Mouse (Mus musculus) heart, postnatal 14 days (tissue): Measurements from ENCODE around the gene Nckap1l. TPM values are rescaled to one million over a fixed set of nuclear protein-coding genes. Genes with fewer than 3 reads are reported as not detected.

Experiments
- DNase-seq, 2 experiments: peaks; one replicate each; pipeline ENCODE4 v3.0.0; 2021 to 2022
- intact Hi-C: fragments of 180-260 bp; cut with DNase I; formaldehyde crosslinking; loops from one replicate; pipeline ENCODE4 v1.15.1; 2025
- total RNA-seq, 2 experiments: library from RNA; stranded (reverse); gene quantifications; 2 replicates each; pipeline ENCODE4 v1.2.3; 2021

The Nckap1l gene
- total RNA-seq, 2 experiments from 2014 or later = 4.4 to 6.7 TPM

DNA sequence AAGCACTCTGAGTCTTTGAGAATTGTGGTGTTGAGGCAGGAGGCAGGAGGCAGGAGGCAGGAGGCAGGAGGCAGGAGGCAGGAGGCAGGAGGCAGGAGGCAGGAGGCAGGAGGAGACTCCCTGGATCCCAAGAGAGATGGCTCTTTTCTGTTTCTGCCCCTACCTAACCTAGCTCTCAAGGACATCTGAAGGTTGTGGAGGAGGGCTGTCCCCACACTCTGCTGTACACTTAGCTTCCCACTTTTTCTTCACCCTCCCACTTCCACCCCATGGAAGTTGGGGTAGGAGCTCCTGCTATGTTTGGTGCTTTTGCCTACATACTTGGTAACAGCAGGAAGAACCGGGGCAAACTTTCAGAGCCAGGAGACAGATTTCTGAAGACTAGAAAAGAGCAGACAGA, 82.2 kb downstream of the Nckap1l start:
- intact Hi-C loops = no loop called here
- DNase-seq = no peak

- DNase-seq = no peak
- intact Hi-C loops = no loop called here
Observed at GRCm38 (mm10) chr15:103536456-103536855, 82.9 kb downstream of the Nckap1l start.

DNA sequence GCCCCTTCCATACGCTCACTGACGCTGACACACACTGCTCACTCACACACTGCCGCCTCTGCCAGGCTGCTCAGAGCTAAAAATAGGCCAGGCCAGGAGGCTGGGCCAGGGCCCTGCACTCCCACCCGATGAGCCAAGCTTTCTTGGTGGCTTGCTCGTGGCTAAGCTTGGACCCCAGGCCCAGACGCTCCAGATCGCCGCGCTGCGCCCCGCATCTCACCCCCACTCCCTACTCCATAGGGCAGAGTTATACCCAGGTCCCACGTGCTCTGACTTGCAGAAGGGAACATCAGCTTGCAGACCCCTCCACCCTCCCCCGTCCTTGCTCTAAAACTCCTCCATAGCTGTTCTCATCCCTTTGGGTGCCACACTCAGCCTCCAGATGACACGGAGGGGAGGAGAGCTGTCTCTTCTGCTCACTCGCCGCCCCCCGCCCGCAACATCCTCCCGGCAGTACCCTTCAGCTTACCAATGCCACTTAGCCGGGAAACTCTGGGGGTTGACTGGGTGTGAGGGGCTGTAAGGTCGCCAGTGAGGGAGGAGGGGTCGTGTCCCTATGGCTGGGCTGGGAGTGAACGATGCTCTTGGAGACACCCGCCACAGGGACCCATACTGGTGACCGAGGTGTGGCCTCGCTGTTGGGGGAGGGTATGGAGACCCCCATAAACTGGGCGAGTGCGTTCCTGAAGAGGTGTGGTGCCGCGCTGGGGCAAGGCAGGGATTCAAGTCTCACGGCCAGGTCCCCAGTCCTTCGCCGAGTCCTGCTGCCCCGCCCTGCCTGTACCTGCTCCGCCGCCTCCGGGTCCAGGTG, 83.6 kb downstream of the Nckap1l start:
- intact Hi-C loops = no loop called here
- peak; percentile 26 to 37 for DNase-seq

DNA sequence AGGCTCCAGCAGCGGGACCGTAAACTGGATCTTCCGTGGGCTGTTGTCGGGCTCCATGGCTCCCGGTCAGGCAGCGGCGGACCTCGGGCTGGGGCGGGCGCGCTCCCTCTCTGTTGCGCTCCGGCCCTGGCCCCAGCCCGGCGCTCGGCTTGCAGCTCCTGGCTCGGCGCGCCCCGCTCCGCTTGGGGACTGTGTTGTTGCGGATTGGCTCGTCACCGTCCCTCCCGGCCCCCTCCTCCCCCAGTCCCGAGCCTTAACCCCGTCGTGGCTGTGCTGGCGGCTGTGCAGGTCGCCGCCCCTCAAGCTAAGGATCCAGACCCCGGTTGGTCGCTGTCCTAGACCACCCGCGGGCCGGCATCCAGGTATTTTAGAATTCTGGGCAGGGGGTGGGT, 84.2 kb downstream of the Nckap1l start, which contains the start of gene Ppp1r1a:
Ppp1r1a (minus strand) TSS at position 182 of the 392 bp plus-strand sequence.
- peak; percentile 64 to 70 for DNase-seq
- intact Hi-C loops = no loop called here

GRCm38 (mm10) chr15:103539259-103539658, 85.7 kb downstream of the Nckap1l start:
- intact Hi-C loops = no loop called here
- DNase-seq = no peak

- intact Hi-C loops = no loop called here
- no peak for DNase-seq
Observed at GRCm38 (mm10) chr15:103540646-103541045, 87.1 kb downstream of the Nckap1l start.

DNA sequence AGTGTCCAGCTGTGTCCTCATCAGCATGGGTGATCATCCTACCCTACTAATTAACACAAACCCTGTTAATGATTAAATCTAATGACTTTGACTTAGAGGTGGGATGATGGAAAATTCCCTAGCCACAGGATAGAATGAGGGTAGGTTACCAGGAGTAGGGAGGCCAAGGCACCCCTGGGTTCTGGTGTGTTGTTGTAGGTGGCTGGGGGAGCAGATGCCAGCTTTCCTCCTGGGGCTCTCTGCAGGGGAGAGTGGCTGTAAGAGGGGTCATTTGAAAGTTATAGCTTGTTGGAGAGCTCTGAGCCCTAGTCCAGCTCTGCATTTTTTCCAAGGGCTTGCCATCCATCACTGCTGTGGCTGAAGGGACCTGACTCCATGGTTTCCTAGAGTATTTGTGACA, 88.9 kb downstream of the Nckap1l start:
- intact Hi-C loops = no loop called here
- no peak for DNase-seq

DNA sequence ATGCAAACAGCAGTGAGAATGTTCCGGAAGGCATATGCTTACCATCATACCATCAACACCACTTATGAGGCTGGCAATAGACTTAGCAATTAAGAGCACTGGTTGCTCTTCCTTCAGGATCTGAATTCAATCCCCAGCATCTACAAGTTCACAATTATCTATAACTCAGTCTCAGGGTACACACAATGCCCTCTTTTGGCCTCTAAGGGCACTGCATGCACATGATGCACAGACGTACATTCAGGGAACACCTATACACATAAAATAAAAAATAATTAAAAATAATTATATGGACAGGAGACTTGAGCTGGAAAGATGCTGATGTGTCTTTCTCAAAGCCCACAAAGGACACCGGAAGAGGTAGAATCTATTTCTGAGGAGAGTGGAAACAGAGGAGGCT, 94.4 kb downstream of the Nckap1l start:
- no peak for DNase-seq
- intact Hi-C loops = no loop called here

Other genes starting within 250 kb of the Nckap1l start
- gene Cbx5, start 214.0 kb upstream of the Nckap1l start, total RNA-seq = 10 to 100 TPM; 54.6 to 65.4 TPM
- 100 to 1,000 TPM; 174 to 180 TPM for gene Hnrnpa1, start 213.4 kb upstream of the Nckap1l start, total RNA-seq
- gene Nfe2, start 195.4 kb upstream of the Nckap1l start, total RNA-seq = under 1 TPM; 0.60 to 0.83 TPM
- gene Copz1, start 181.1 kb upstream of the Nckap1l start, total RNA-seq = 10 to 100 TPM; 58.9 to 63.6 TPM
- not detected for gene Gpr84, start 143.2 kb upstream of the Nckap1l start, total RNA-seq
- 10 to 100 TPM; 16.6 to 18.4 TPM for gene Zfp385a, start 113.7 kb upstream of the Nckap1l start, total RNA-seq
- 10 to 100 TPM; 61.1 to 70.4 TPM for gene Itga5, start 87.0 kb upstream of the Nckap1l start, total RNA-seq
- under 1 TPM in 1 of 2 experiments, not detected in 1; 0.34 TPM for gene Gtsf1, start 23.3 kb upstream of the Nckap1l start, total RNA-seq
- not detected for gene Gtsf2, start 5.3 kb upstream of the Nckap1l start, total RNA-seq
- gene Pde1b, start 49.2 kb downstream of the Nckap1l start, total RNA-seq = 1 to 10 TPM; 2.0 TPM
- 10 to 100 TPM in 1 of 2 experiments, 1 to 10 TPM in 1; 9.6 to 10.8 TPM for gene Ppp1r1a, start 84.2 kb downstream of the Nckap1l start, total RNA-seq
- gene Glycam1, start 111.3 kb downstream of the Nckap1l start, total RNA-seq = not detected